Mouse (Mus musculus): ENCODE measurements around the gene Il12rb1.

GRCm38 (mm10) chr8:70845108-70845507, 36.9 kb downstream of the Il12rb1 start:
- TF ChIP-seq CTCF (IDR thresholded peaks at IDR 0.05; ENCODE audit: low read depth) (no peak), EP300 (optimal IDR thresholded peaks at IDR 0.05) (no peak)
